Mouse (Mus musculus): Measurements from ENCODE around the gene Pus7l. TPM values are rescaled to one million over a fixed set of nuclear protein-coding genes. Genes with fewer than 3 reads are reported as not detected.

Gene Pus7l
- total and polyA plus RNA-seq, 2 experiments from 2014 or later = 2.7 to 8.0 TPM

DNA sequence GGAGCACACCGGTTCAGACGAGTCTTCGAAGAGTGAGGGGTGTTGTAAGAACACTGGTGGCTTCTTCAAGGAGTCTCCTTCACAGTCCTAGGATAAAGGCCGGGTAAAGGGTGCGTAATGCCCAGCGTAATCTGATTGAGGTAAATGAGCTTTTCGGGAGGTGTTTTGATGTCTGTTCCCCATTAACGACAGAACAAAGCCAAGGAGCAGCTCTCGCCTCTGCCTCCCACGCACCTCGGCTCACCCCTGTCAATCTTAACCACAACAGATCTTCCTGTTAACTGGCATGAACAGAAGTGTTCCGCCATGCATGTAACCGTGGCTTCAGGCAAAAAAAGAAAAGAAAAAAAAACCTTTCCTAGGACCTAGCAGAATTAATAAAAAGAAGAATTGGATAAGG lies 64.6 kb downstream of the Pus7l start:
- TF ChIP-seq CTCF (IDR thresholded peaks at IDR 0.05; ENCODE audit: low read depth) (no peak), EP300 (IDR thresholded peaks at IDR 0.05; ENCODE audit: low read depth) (no peak)
- no peaks in the 10 kb centered on the region for H3K36me3 ChIP-seq (replicated peaks; ENCODE audit: control insufficient read depth, insufficient read depth, low read length)
- 60% methylated on average over 13 of the region's 13 CpGs for WGBS
- H3K4me2 ChIP-seq (ENCODE audit: low read depth, low read length) = no peak overlapping the region
- no peak for ATAC-seq (ENCODE audit: insufficient read depth, low read depth)
- no peaks in the 10 kb centered on the region for H3K4me1 ChIP-seq (ENCODE audit: control insufficient read depth, insufficient read depth)
- no peak for DNase-seq (ENCODE audit: low spot score)
- no peak overlapping the region for H3K4me3 ChIP-seq (ENCODE audit: low read depth, low read length)
- no peak overlapping the region for H3K27ac ChIP-seq (ENCODE audit: low read depth)
- no peaks in the 10 kb centered on the region; the same call in 1 of the 2 replicates for H3K9me3 ChIP-seq (replicated peaks; ENCODE audit: control insufficient read depth, low read length)
- no peak overlapping the region for H3K9ac ChIP-seq (replicated peaks; ENCODE audit: low read depth, low read length)
- no peaks in the 10 kb centered on the region for H3K27me3 ChIP-seq (ENCODE audit: control insufficient read depth, insufficient read depth, low read length)

GRCm38 (mm10) chr15:94477287-94477686 lies 66.1 kb downstream of the Pus7l start:
- DNase-seq (ENCODE audit: low spot score) (no peak), ATAC-seq (ENCODE audit: insufficient read depth, low read depth) (no peak)
- no peak overlapping the region for H3K4me3 ChIP-seq (ENCODE audit: low read depth, low read length)
- no peak for TF ChIP-seq EP300 (IDR thresholded peaks at IDR 0.05; ENCODE audit: low read depth)
- TF ChIP-seq CTCF (IDR thresholded peaks at IDR 0.05; ENCODE audit: low read depth) = no peak
- H3K36me3 ChIP-seq (replicated peaks; ENCODE audit: control insufficient read depth, insufficient read depth, low read length) = no peaks in the 10 kb centered on the region
- H3K27me3 ChIP-seq (ENCODE audit: control insufficient read depth, insufficient read depth, low read length) = no peaks in the 10 kb centered on the region
- H3K4me2 ChIP-seq (ENCODE audit: low read depth, low read length) = no peak overlapping the region
- 69% methylated on average over 7 of the region's 7 CpGs for WGBS
- H3K27ac ChIP-seq (ENCODE audit: low read depth) = no peak overlapping the region
- H3K4me1 ChIP-seq (ENCODE audit: control insufficient read depth, insufficient read depth) = no peaks in the 10 kb centered on the region
- no peak overlapping the region for H3K9ac ChIP-seq (replicated peaks; ENCODE audit: low read depth, low read length)
- H3K9me3 ChIP-seq (replicated peaks; ENCODE audit: control insufficient read depth, low read length) = no peaks in the 10 kb centered on the region; the same call in 1 of the 2 replicates

GRCm38 (mm10) chr15:94475975-94476374 lies 67.4 kb downstream of the Pus7l start:
- Histone ChIP-seq H3K9ac (replicated peaks; ENCODE audit: low read depth, low read length) (no peak overlapping the region), H3K27me3 (ENCODE audit: control insufficient read depth, insufficient read depth, low read length) (no peaks in the 10 kb centered on the region), H3K9me3 (replicated peaks; ENCODE audit: control insufficient read depth, low read length) (no peaks in the 10 kb centered on the region; the same call in 1 of the 2 replicates), H3K4me2 (ENCODE audit: low read depth, low read length) (no peak overlapping the region), H3K4me1 (ENCODE audit: control insufficient read depth, insufficient read depth) (no peaks in the 10 kb centered on the region), H3K36me3 (replicated peaks; ENCODE audit: control insufficient read depth, insufficient read depth, low read length) (no peaks in the 10 kb centered on the region), H3K4me3 (ENCODE audit: low read depth, low read length) (no peak overlapping the region), H3K27ac (ENCODE audit: low read depth) (no peak overlapping the region)
- ATAC-seq (ENCODE audit: insufficient read depth, low read depth) (no peak), DNase-seq (ENCODE audit: low spot score) (no peak)
- TF ChIP-seq EP300 (IDR thresholded peaks at IDR 0.05; ENCODE audit: low read depth) = no peak
- TF ChIP-seq CTCF (IDR thresholded peaks at IDR 0.05; ENCODE audit: low read depth) = no peak
- 75% methylated on average over 5 of the region's 5 CpGs for whole genome bisulfite sequencing

Other genes with a start within 250 kb of the Pus7l start
- gene Adamts20, start 78.1 kb downstream of the Pus7l start, total RNA-seq (2014; rRNA removed; ENCODE audit: low replicate concordance) = 0.15 and 1.5 TPM in 2 replicates
- gene Adamts20, start 78.1 kb downstream of the Pus7l start, polyA plus RNA-seq (2015; fragmentation: Nextera tagmentation; extraction: Ambion mirVana) = 0.19 and 0.29 TPM in 2 replicates
- 5.1 and 5.5 TPM in 2 replicates for gene Irak4, start 96 bp upstream of the Pus7l start, total RNA-seq (2014; rRNA removed; ENCODE audit: low replicate concordance)
- gene Irak4, start 96 bp upstream of the Pus7l start, polyA plus RNA-seq (2015; fragmentation: Nextera tagmentation; extraction: Ambion mirVana) = 3.2 and 3.5 TPM in 2 replicates
- 12.8 and 26.0 TPM in 2 replicates for gene Twf1, start 46.3 kb upstream of the Pus7l start, total RNA-seq (2014; rRNA removed; ENCODE audit: low replicate concordance)
- 28.3 and 30.7 TPM in 2 replicates for gene Twf1, start 46.3 kb upstream of the Pus7l start, polyA plus RNA-seq (2015; fragmentation: Nextera tagmentation; extraction: Ambion mirVana)
- gene Tmem117, start 85.7 kb upstream of the Pus7l start, total RNA-seq (2014; rRNA removed; ENCODE audit: low replicate concordance) = 2.5 and 3.6 TPM in 2 replicates
- gene Tmem117, start 85.7 kb upstream of the Pus7l start, polyA plus RNA-seq (2015; fragmentation: Nextera tagmentation; extraction: Ambion mirVana) = 2.5 and 3.5 TPM in 2 replicates